Mouse (Mus musculus): ENCODE results near the gene Nsd2.
A peak's percentile ranks its signal among the peaks of the same experiment; 100 is the strongest.

Gene Nsd2

GRCm38 (mm10) chr5:33819876-33820732 lies at the start of gene Nsd2:
Nsd2 (plus strand) TSS chr5:33820725.
- peak; percentile 87 to 93 for DNase-seq (ENCODE audit: low spot score in 2 of 2)

DNA sequence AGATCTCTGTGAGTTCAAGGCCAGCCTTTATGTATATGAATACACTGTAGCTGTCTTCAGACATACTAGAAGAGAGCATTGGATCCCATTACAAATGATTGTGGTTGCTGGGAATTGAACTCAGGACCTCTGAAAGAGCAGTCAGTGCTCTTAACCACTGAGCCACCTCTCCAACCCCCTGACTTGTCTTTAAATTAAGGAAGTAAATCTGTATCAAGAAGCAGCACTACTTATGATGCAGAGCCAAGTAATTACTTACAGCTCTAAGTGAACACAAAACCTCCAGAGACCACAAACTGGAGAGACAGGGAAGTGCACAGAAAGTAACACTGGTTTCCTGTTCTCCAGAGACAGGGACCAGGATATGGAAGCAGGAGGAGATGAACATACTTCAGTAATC lies 43.3 kb upstream of the Nsd2 start:
- DNase-seq (ENCODE audit: low spot score in 2 of 2): no peak

DNA sequence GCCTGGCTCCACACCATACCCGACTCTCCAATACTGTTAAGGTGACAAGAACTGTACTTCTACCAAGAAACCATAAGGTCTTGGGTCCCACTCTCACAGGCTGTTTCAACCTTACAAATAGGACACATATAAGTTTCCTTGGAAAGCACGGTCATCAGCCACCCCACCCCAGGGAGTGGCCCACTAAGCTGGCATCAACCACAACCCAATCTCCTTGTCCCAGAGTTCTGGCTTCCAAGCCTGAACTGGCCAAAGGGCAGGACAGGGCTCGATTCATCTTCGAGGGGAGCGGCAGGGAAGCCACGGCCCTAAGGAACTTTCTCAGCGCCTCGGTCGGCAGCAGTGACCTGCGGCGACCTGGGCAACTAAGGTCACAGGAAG lies 38.6 kb upstream of the Nsd2 start:
- DNase-seq (ENCODE audit: low spot score in 2 of 2): no peak

GRCm38 (mm10) chr5:33782345-33782998 lies 38.1 kb upstream of the Nsd2 start, which contains the start of gene Letm1:
Letm1 (minus strand) TSS chr5:33782817.
- peak; percentile 95 to 98 for DNase-seq (ENCODE audit: low spot score in 2 of 2)

- no peak for DNase-seq (ENCODE audit: low spot score in 2 of 2)
Measured at GRCm38 (mm10) chr5:33782999-33783390, 37.5 kb upstream of the Nsd2 start.

DNA sequence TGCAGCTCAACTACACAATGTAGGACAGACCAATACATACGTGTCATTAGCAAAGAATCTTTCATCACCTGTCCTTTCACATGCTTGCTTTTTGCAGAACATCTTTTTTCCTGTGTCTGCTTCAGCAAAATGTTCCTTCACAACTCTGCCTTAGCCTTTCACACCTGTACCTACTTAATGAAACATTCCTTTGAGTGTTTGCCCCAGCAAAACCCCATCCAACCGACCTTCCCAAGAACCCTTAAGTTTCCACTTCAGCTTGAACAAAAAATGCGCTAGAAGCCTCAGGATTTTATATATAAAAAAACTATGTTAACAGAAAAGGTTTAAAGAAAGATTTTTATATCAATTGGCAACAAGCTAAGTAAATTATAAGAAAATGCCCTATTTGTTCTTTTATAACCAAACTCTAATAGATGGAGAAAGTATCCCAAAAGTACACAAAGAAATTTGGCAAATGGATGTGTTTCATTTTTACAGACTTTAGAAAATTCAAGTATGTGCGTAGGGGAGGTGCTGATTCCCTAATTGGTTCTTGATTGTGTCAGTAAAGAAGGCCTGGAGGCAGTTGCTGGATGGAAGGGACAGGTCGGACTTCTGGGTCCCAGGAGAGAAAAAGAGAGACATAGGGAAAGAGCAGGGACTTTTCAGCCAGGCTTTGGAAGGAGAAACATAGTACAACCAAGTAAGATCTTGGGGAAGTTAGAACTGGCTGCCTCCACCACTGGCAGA lies 28.4 kb upstream of the Nsd2 start:
- DNase-seq (ENCODE audit: low spot score in 2 of 2): no peak

DNA sequence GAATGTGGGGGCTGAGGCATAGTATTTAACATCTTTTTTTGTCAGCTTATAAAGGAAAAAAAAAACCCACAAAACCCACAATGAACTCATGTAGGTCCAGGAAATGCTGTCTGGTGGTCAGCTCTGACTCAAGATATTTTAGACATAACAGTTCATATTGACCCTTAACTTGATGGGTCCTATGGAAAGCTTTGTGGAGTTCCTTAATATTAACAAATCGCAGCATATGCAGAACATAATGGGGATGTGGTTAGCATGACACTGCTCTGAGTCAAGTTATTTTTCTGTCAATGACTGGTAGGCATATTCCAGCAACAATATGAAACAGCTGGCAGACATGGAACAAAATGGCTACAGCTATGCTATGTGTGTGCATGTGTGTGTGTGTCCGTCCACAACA lies 17.2 kb upstream of the Nsd2 start:
- no peak for DNase-seq (ENCODE audit: low spot score in 2 of 2)

- no peak for DNase-seq (ENCODE audit: low spot score in 2 of 2)
Measured at GRCm38 (mm10) chr5:33811519-33811918, 9.0 kb upstream of the Nsd2 start.

DNA sequence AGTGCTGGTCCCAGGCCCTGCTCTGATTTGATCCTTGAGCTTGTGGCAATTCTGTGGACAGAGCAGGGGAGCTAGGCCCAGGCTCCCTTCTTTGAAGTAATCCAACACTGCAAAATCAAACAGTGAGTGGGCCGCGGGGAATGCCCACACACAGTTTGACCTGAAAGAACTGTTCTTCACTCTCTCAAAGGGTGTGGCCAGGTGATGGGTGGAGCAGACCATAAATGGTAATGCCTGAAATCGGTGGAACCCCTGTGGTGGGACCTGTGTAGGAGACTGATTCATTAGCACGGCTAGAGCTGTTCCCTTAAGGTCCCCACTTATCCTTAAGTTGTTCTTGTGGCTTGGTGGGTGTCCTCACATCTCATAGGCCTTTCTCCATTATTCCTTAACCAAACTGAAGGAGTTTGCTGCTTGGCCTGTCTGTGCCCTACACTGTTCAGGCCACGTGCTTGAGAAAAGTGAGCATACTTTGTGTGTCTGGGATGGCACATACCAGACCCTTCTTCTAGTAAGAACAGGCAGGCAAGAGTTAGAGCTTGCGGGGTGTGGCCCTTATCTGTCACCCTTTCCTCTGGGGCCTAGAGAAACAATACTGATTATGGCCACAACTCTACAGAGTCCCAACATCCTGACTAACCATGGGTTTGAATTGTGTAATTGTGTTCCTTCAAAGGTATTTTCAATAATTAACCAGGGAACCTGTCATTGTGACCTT lies 4.4 kb upstream of the Nsd2 start:
- no peak for DNase-seq (ENCODE audit: low spot score in 2 of 2)

DNA sequence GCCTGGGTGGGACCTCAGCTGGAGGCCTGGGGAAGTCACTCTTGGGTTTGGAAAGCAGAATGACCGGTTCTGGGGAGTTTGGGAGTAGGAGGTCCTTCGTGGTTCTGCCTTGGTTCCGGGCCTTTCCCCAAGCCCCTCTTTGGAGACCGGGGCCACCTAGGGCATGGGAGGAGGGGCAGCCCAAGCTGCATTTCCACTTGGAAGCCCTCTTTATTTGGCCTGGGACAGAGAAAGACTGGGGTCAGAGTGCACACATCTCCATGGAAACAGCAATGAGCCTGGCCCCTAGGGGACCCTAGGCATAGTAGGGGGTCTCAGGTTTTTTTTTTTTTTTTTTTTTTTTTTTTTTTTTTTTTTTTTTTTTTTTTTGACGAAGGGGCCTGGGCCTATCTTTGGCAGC lies 2.4 kb upstream of the Nsd2 start:
- no peak for DNase-seq (ENCODE audit: low spot score in 2 of 2)

GRCm38 (mm10) chr5:33819141-33819875 lies 1.2 kb upstream of the Nsd2 start:
- peak; percentile 44 to 62 for DNase-seq (ENCODE audit: low spot score in 2 of 2)

DNA sequence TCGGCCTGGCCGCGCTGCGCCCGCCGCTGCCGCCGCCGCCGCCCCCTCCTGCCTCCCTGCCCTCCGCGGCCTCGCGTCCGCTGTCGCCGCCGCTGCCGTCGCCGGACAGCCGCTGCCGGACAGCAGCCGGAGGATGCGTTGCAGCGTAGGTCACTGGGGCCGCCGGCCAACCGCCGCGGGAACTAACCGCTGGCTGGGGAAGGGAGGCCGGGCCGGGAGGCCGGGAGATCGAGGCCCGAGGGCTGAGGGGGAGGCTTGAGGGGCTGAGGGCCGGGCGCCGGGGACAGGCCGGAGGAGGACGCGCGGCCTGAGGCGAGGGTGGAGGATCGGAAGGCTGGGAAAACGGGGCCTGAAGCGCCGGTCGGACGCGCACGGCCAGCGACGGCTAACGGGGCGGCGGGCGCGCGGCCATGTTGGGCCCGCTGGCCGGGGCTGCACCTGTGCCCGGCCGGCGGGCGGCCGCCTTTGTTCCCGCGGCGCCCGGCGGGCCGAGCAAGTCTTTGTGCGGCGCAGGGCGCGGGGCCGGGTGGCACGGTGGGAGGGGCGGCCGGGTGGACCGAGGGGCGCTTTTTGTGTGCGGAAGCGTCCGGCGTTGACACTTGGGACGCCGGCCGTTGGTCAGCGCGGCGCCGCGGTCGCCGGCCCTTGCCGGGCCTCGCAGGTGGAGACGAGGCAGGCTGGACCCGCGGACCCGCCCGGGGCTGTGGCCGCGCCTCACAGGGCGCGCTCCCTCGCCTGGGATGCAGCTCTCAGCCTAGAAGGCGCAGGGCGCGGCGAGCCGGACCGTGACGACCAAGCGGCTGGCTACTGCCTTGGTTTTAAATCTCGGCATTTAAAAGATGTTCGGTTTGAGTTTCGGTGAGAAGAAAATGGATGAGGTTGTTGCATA lies 452 bp downstream of the Nsd2 start:
- peak; percentile 23 to 26 for DNase-seq (ENCODE audit: low spot score in 2 of 2)

- DNase-seq (ENCODE audit: low spot score in 2 of 2): no peak
Measured at GRCm38 (mm10) chr5:33821901-33822427, 1.4 kb downstream of the Nsd2 start.

DNA sequence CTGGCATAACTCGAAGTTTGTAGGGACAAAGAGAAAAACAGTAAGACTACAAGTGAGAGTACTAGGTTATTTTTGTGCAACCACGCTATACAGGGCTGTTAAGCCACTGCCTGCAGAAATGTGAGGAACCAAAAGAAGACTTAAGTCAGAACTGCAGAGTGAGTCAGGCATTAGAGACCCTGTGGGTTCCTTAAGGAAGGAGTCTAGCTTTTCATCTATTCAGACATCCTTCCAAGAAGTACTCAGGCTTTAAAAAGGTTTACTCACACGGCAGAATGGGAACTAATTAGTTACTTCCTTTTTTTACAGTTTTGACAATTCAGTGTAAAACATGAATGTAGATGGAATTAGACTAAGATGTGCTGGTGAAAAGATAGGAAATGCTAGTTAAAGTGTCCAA lies 1.9 kb downstream of the Nsd2 start:
- DNase-seq (ENCODE audit: low spot score in 2 of 2): no peak

- no peak for DNase-seq (ENCODE audit: low spot score in 2 of 2)
Measured at GRCm38 (mm10) chr5:33826001-33826400, 5.5 kb downstream of the Nsd2 start.

DNA sequence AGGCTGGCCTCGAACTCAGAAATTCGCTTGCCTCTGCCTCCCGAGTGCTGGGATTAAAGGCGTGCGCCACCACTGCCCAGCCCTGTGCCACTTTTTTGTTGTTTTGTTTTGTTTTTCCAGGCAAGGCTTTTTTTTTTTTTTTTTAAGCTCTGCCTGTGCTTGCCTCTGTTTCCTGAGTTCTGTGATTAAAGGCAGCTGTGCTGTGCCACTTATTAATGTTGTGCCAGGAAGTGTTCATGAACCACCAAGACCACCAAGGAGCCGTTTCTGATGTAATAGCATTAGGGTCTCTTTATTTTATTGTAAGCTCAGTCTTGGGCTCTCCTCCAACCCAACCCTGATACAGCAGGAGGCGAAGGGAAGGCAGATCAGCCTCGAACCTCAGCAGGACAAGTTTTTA lies 7.6 kb downstream of the Nsd2 start:
- DNase-seq (ENCODE audit: low spot score in 2 of 2): no peak

GRCm38 (mm10) chr5:33829958-33830357 lies 9.4 kb downstream of the Nsd2 start:
- DNase-seq (ENCODE audit: low spot score in 2 of 2): no peak

GRCm38 (mm10) chr5:33830832-33831231 lies 10.3 kb downstream of the Nsd2 start:
- no peak for DNase-seq (ENCODE audit: low spot score in 2 of 2)

- DNase-seq (ENCODE audit: low spot score in 2 of 2): no peak
Measured at GRCm38 (mm10) chr5:33841331-33841730, 20.8 kb downstream of the Nsd2 start.

GRCm38 (mm10) chr5:33842549-33842948 lies 22.0 kb downstream of the Nsd2 start:
- no peak for DNase-seq (ENCODE audit: low spot score in 2 of 2)
